In genomic region chr3:116033218-116033870, GRCm38 (mm10) we compare ENCODE assay signal across 15 mouse cellular contexts. TPM values are rescaled to one million over a fixed set of nuclear protein-coding genes. Genes with fewer than 3 reads are reported as not detected.
DNase-seq lines count a peak whose midpoint lies in the region; ATAC-seq lines count a peak whose summit lies in the region.
"Had no signal": no experiment of that assay in that cellular context is flagged by ENCODE, and none has a peak within 500 bp of the region (broad histone marks: within the 10 kb centered on the region; RNA-seq: fewer than 3 reads in every experiment).

No protein-coding gene starts in this region.

- no peaks in the 10 kb centered on the region for H3K36me3 ChIP-seq in forebrain, embryonic 13.5 days (ENCODE audit: poor library complexity, severe bottlenecking)
- no peaks in the 10 kb centered on the region for H3K36me3 ChIP-seq in forebrain, embryonic 10.5 days (replicated peaks)
- no peaks in the 10 kb centered on the region for H3K36me3 ChIP-seq in midbrain, embryonic 11.5 days (ENCODE audit: control insufficient read depth, insufficient read depth, low read length)
- no peaks in the 10 kb centered on the region for H3K36me3 ChIP-seq in midbrain, embryonic 10.5 days
- 0 out of 2 replicates have a peak, but pooled peaks cover 3% of the 10 kb centered on the region for H3K36me3 ChIP-seq in forebrain, embryonic 15.5 days

- peak; percentile 60 for ATAC-seq in forebrain, embryonic 13.5 days
- peak; percentile 55; the same call in 1 of the 2 replicates for ATAC-seq in midbrain, embryonic 11.5 days (ENCODE audit: low FRiP score)
- ATAC-seq in forebrain, embryonic 15.5 days (replicated peaks) = peak; percentile 40; the same call in 1 of the 2 replicates

- no peak overlapping the region for H3K27ac ChIP-seq in forebrain, embryonic 13.5 days
- H3K27ac ChIP-seq in forebrain, embryonic 10.5 days = no peak overlapping the region
- no peak overlapping the region for H3K27ac ChIP-seq in midbrain, embryonic 11.5 days (ENCODE audit: low read depth, low read length)
- no peak overlapping the region for H3K27ac ChIP-seq in midbrain, embryonic 10.5 days (replicated peaks)
- no peak overlapping the region for H3K27ac ChIP-seq in forebrain, embryonic 15.5 days (replicated peaks)
- H3K27ac ChIP-seq: heart, embryonic 13.5 days; kidney, postnatal 0 days had no signal

- no peak for DNase-seq in forebrain, embryonic 10.5 days (ENCODE audit: extremely low spot score, low spot score)
- DNase-seq in midbrain, embryonic 11.5 days (ENCODE audit: low spot score, missing footprints) = no peak
- DNase-seq in midbrain, embryonic 10.5 days (ENCODE audit: low spot score) = no peak
- peak; percentile 25 for DNase-seq in skeletal muscle tissue, adult 2 months (ENCODE audit: low read depth, low spot score)
- DNase-seq in natural killer cell, adult 2 months (ENCODE audit: low spot score in 2 of 2) = no peak
- DNase-seq: adrenal gland, adult 8-10 months; cerebellum, postnatal 25 days; gastrocnemius, postnatal 36 days; left cerebral cortex, postnatal 4 days; thymus, postnatal 4 days had no signal

- H3K27me3 ChIP-seq in forebrain, embryonic 13.5 days = no peaks in the 10 kb centered on the region
- no peaks in the 10 kb centered on the region for H3K27me3 ChIP-seq in forebrain, embryonic 10.5 days (ENCODE audit: poor library complexity, severe bottlenecking)
- no peaks in the 10 kb centered on the region for H3K27me3 ChIP-seq in midbrain, embryonic 11.5 days (ENCODE audit: control insufficient read depth, insufficient read depth, low read length)
- no peaks in the 10 kb centered on the region for H3K27me3 ChIP-seq in midbrain, embryonic 10.5 days (ENCODE audit: low read depth, poor library complexity, severe bottlenecking)
- H3K27me3 ChIP-seq in forebrain, embryonic 15.5 days = no peaks in the 10 kb centered on the region

- no peak overlapping the region for H3K4me3 ChIP-seq in forebrain, embryonic 13.5 days
- no peak overlapping the region for H3K4me3 ChIP-seq in forebrain, embryonic 10.5 days
- H3K4me3 ChIP-seq in midbrain, embryonic 11.5 days (ENCODE audit: low read depth, low read length) = no peak overlapping the region
- H3K4me3 ChIP-seq in midbrain, embryonic 10.5 days = no peak overlapping the region
- H3K4me3 ChIP-seq in forebrain, embryonic 15.5 days = no peak overlapping the region
- H3K4me3 ChIP-seq: heart, embryonic 13.5 days; megakaryocyte, embryonic 14.5 days had no signal

- no peaks in the 10 kb centered on the region for H3K9me3 ChIP-seq in forebrain, embryonic 13.5 days (replicated peaks)
- no peaks in the 10 kb centered on the region for H3K9me3 ChIP-seq in forebrain, embryonic 10.5 days
- no peaks in the 10 kb centered on the region for H3K9me3 ChIP-seq in midbrain, embryonic 11.5 days (ENCODE audit: control insufficient read depth, low read length)
- no peaks in the 10 kb centered on the region for H3K9me3 ChIP-seq in midbrain, embryonic 10.5 days (replicated peaks)
- H3K9me3 ChIP-seq in forebrain, embryonic 15.5 days = no peaks in the 10 kb centered on the region
- H3K9me3 ChIP-seq: heart, embryonic 13.5 days; megakaryocyte, embryonic 14.5 days had no signal

- no peak overlapping the region for H3K9ac ChIP-seq in forebrain, embryonic 13.5 days
- no peak overlapping the region for H3K9ac ChIP-seq in midbrain, embryonic 11.5 days (ENCODE audit: low read length)
- no peak overlapping the region for H3K9ac ChIP-seq in forebrain, embryonic 15.5 days (replicated peaks)
- H3K9ac ChIP-seq: heart, embryonic 13.5 days had no signal

- 57% methylated on average over 6 of the region's 6 CpGs for WGBS in forebrain, embryonic 13.5 days
- 57% methylated on average over 6 of the region's 6 CpGs for WGBS in forebrain, embryonic 10.5 days
- 61% methylated on average over 6 of the region's 6 CpGs for WGBS in midbrain, embryonic 11.5 days
- 57% methylated on average over 6 of the region's 6 CpGs for WGBS in midbrain, embryonic 10.5 days
- 52% methylated on average over 6 of the region's 6 CpGs for WGBS in forebrain, embryonic 15.5 days

- H3K4me2 ChIP-seq in forebrain, embryonic 13.5 days = no peak overlapping the region
- H3K4me2 ChIP-seq in midbrain, embryonic 11.5 days = no peak overlapping the region
- H3K4me2 ChIP-seq in forebrain, embryonic 15.5 days (replicated peaks) = no peak overlapping the region
- H3K4me2 ChIP-seq: heart, embryonic 13.5 days had no signal

- no peaks in the 10 kb centered on the region for H3K4me1 ChIP-seq in forebrain, embryonic 13.5 days
- H3K4me1 ChIP-seq in forebrain, embryonic 10.5 days = no peaks in the 10 kb centered on the region
- H3K4me1 ChIP-seq in midbrain, embryonic 11.5 days (ENCODE audit: control insufficient read depth, insufficient read depth, low read length) = no peaks in the 10 kb centered on the region
- no peaks in the 10 kb centered on the region for H3K4me1 ChIP-seq in midbrain, embryonic 10.5 days
- no peaks in the 10 kb centered on the region for H3K4me1 ChIP-seq in forebrain, embryonic 15.5 days
- H3K4me1 ChIP-seq: heart, embryonic 13.5 days had no signal

RNA-seq across cellular contexts. Expression of gene Extl2, which starts 26.1 kb away (rescaled TPM):
- polyA plus RNA-seq in forebrain, embryonic 13.5 days (2015; fragmentation: Nextera tagmentation; extraction: Ambion mirVana) = 19.8 and 20.7 TPM in 2 replicates
- polyA plus RNA-seq in forebrain, embryonic 10.5 days (2016; fragmentation: Nextera tagmentation; extraction: Ambion mirVana) = 20.2 and 23.3 TPM in 2 replicates
- 27.3 and 28.1 TPM in 2 replicates for polyA plus RNA-seq in midbrain, embryonic 11.5 days (2014; fragmentation: Nextera tagmentation; extraction: Ambion mirVana)
- 23.5 and 24.3 TPM in 2 replicates for polyA plus RNA-seq in midbrain, embryonic 10.5 days (2016; fragmentation: Nextera tagmentation; extraction: Ambion mirVana)
- polyA plus RNA-seq in forebrain, embryonic 15.5 days (2015; fragmentation: Nextera tagmentation; extraction: Ambion mirVana) = 23.4 and 24.6 TPM in 2 replicates

RNA-seq across cellular contexts. Expression of gene Slc30a7, which starts 26.1 kb away (rescaled TPM):
- 14.5 and 17.9 TPM in 2 replicates for polyA plus RNA-seq in forebrain, embryonic 13.5 days (2015; fragmentation: Nextera tagmentation; extraction: Ambion mirVana)
- 24.4 and 26.3 TPM in 2 replicates for polyA plus RNA-seq in forebrain, embryonic 10.5 days (2016; fragmentation: Nextera tagmentation; extraction: Ambion mirVana)
- 25.4 and 29.3 TPM in 2 replicates for polyA plus RNA-seq in midbrain, embryonic 11.5 days (2014; fragmentation: Nextera tagmentation; extraction: Ambion mirVana)
- 21.0 and 22.6 TPM in 2 replicates for polyA plus RNA-seq in midbrain, embryonic 10.5 days (2016; fragmentation: Nextera tagmentation; extraction: Ambion mirVana)
- 16.6 and 20.7 TPM in 2 replicates for polyA plus RNA-seq in forebrain, embryonic 15.5 days (2015; fragmentation: Nextera tagmentation; extraction: Ambion mirVana)
